Mouse (Mus musculus) testis, adult 2 months (tissue): ENCODE data around the gene Nckap5. TPM values are rescaled to one million over a fixed set of nuclear protein-coding genes. Genes with fewer than 3 reads are reported as not detected.

ENCODE experiments used
- H3K27ac ChIP-seq: fragments of 200-500 bp; 2 replicates; pipeline ENCODE4 v1.5.1; 2012; ENCODE audit warnings: low read depth, low read length; ENCODE audit not compliant: control insufficient read depth, insufficient read depth
- H3K27me3 ChIP-seq: fragments of 200-500 bp; 2 replicates; pipeline ENCODE4 v1.6.1; 2012; ENCODE audit warnings: mild to moderate bottlenecking, low read length, moderate library complexity; ENCODE audit not compliant: control insufficient read depth, insufficient read depth
- H3K36me3 ChIP-seq: fragments of 200-500 bp; 2 replicates; pipeline ENCODE4 v1.6.1; 2012; ENCODE audit warnings: mild to moderate bottlenecking, low read length; ENCODE audit not compliant: control insufficient read depth, insufficient read depth
- H3K4me1 ChIP-seq: fragments of 200-500 bp; 2 replicates; pipeline ENCODE4 v1.6.1; 2012; ENCODE audit warnings: low read length; ENCODE audit not compliant: control insufficient read depth, insufficient read depth
- H3K4me3 ChIP-seq: fragments of 200-500 bp; 2 replicates; pipeline ENCODE4 v1.5.1; 2012; ENCODE audit warnings: low read depth, mild to moderate bottlenecking, low read length, moderate library complexity, mixed read lengths; ENCODE audit not compliant: control insufficient read depth
- CTCF ChIP-seq: fragments of 200-500 bp; IDR thresholded peaks from 2 replicates; pipeline ENCODE4 v1.5.1; 2012; ENCODE audit warnings: low read depth, mild to moderate bottlenecking, inconsistent platforms, low read length, moderate library complexity; ENCODE audit not compliant: control insufficient read depth, insufficient read depth, insufficient replicate concordance
- POLR2A ChIP-seq: fragments of 200-500 bp; IDR thresholded peaks from 2 replicates; pipeline ENCODE4 v1.6.1; 2012; ENCODE audit warnings: low read depth, mild to moderate bottlenecking, inconsistent platforms, low read length, moderate library complexity; ENCODE audit not compliant: control insufficient read depth
- polyA plus RNA-seq: library from polyadenylated mRNA; depleted of rRNA; stranded (reverse); fragments of >200 nt; gene quantifications from 2 replicates; pipeline ENCODE4 v1.2.3, GENCODE M21; 2012

Gene Nckap5
- polyA plus RNA-seq, 1 experiment: 1.0 TPM

GRCm38 (mm10) chr1:126457739-126458138 is 372.9 kb downstream of the Nckap5 start:
- TF ChIP-seq CTCF (no peak), POLR2A (no peak)
- Histone ChIP-seq H3K27me3 (no peaks in the 10 kb centered on the region), H3K4me1 (no peaks in the 10 kb centered on the region)

GRCm38 (mm10) chr1:126454504-126455173 is 376.0 kb downstream of the Nckap5 start:
- TF ChIP-seq CTCF: no peak
- no peak for TF ChIP-seq POLR2A
- H3K36me3 ChIP-seq: no peaks in the 10 kb centered on the region
- no peak overlapping the region for H3K27ac ChIP-seq
- no peaks in the 10 kb centered on the region for H3K27me3 ChIP-seq
- H3K4me1 ChIP-seq: no peaks in the 10 kb centered on the region
- H3K4me3 ChIP-seq: no peak overlapping the region

More at GRCm38 (mm10) chr1:126457739-126458138, 372.9 kb downstream of the Nckap5 start:
- Histone ChIP-seq H3K4me3 (no peak overlapping the region), H3K36me3 (no peaks in the 10 kb centered on the region), H3K27ac (no peak overlapping the region)

- H3K27ac ChIP-seq: no peak overlapping the region
- no peaks in the 10 kb centered on the region for H3K36me3 ChIP-seq
- no peak for TF ChIP-seq CTCF
- TF ChIP-seq POLR2A: no peak
- no peaks in the 10 kb centered on the region for H3K27me3 ChIP-seq
- H3K4me3 ChIP-seq: no peak overlapping the region
- no peaks in the 10 kb centered on the region for H3K4me1 ChIP-seq
Observed at GRCm38 (mm10) chr1:126451472-126451871, 379.1 kb downstream of the Nckap5 start.

- Histone ChIP-seq H3K27me3 (no peaks in the 10 kb centered on the region), H3K4me3 (no peak overlapping the region), H3K27ac (no peak overlapping the region), H3K36me3 (no peaks in the 10 kb centered on the region), H3K4me1 (no peaks in the 10 kb centered on the region)
- no peak for TF ChIP-seq CTCF
- no peak for TF ChIP-seq POLR2A
Observed at GRCm38 (mm10) chr1:126449424-126449823, 381.2 kb downstream of the Nckap5 start.

GRCm38 (mm10) chr1:126443890-126444289 is 386.7 kb downstream of the Nckap5 start:
- no peaks in the 10 kb centered on the region for H3K36me3 ChIP-seq

GRCm38 (mm10) chr1:126442723-126443122 is 387.9 kb downstream of the Nckap5 start:
- TF ChIP-seq CTCF: no peak
- TF ChIP-seq POLR2A: no peak
- H3K27me3 ChIP-seq: no peaks in the 10 kb centered on the region
- no peak overlapping the region for H3K27ac ChIP-seq

More at GRCm38 (mm10) chr1:126443890-126444289, 386.7 kb downstream of the Nckap5 start:
- no peaks in the 10 kb centered on the region for H3K4me1 ChIP-seq
- TF ChIP-seq CTCF (no peak), POLR2A (no peak)
- H3K27ac ChIP-seq: no peak overlapping the region
- no peaks in the 10 kb centered on the region for H3K27me3 ChIP-seq
- H3K4me3 ChIP-seq: no peak overlapping the region

GRCm38 (mm10) chr1:126438000-126438572 is 392.5 kb downstream of the Nckap5 start:
- H3K4me1 ChIP-seq: no peaks in the 10 kb centered on the region
- no peaks in the 10 kb centered on the region for H3K36me3 ChIP-seq
- H3K27ac ChIP-seq: no peak overlapping the region
- no peak for TF ChIP-seq CTCF
- no peak for TF ChIP-seq POLR2A
- no peaks in the 10 kb centered on the region for H3K27me3 ChIP-seq
- no peak overlapping the region for H3K4me3 ChIP-seq

More at GRCm38 (mm10) chr1:126442723-126443122, 387.9 kb downstream of the Nckap5 start:
- H3K36me3 ChIP-seq: no peaks in the 10 kb centered on the region
- no peak overlapping the region for H3K4me3 ChIP-seq
- no peaks in the 10 kb centered on the region for H3K4me1 ChIP-seq
